Mouse (Mus musculus) limb, embryonic 12.5 days (tissue): ENCODE measurements at regions not wholly inside any gene's neighbourhood (a gene's known extent, or its start where the extent isn't known, plus 50 kb on each side); places are given as distances from the start of the nearest gene placed in this dataset.

ENCODE experiments used
- ATAC-seq: fragments of 200-750 bp; cut with Nextera tagmentation; 2 replicates; pipeline ENCODE4 v1.8.0; 2017; ENCODE audit warnings: low read depth, moderate TSS enrichment; ENCODE audit not compliant: insufficient number of reproducible peaks, insufficient read depth, low FRiP score, low TSS enrichment
- H3K27ac ChIP-seq: fragments of 300-500 bp; sonication (generic); 2 replicates; pipeline ENCODE4 v1.5.1; 2016; ENCODE audit warnings: mild to moderate bottlenecking, moderate library complexity
- H3K27me3 ChIP-seq: fragments of 300-500 bp; sonication (generic); 2 replicates; pipeline ENCODE4 v1.6.1; 2016; ENCODE audit warnings: mild to moderate bottlenecking, moderate library complexity
- H3K36me3 ChIP-seq: fragments of 300-500 bp; sonication (generic); 2 replicates; pipeline ENCODE4 v1.6.1; 2016; ENCODE audit warnings: mild to moderate bottlenecking, moderate library complexity
- H3K4me1 ChIP-seq: fragments of 300-500 bp; sonication (generic); replicated peaks from 2 replicates; pipeline ENCODE4 v1.6.1; 2016
- H3K4me2 ChIP-seq: fragments of 300-500 bp; sonication (generic); 2 replicates; pipeline ENCODE4 v1.6.1; 2016; ENCODE audit warnings: mild to moderate bottlenecking, moderate library complexity
- H3K4me3 ChIP-seq: fragments of 300-500 bp; sonication (generic); replicated peaks from 2 replicates; pipeline ENCODE4 v1.5.1; 2016; ENCODE audit warnings: mild to moderate bottlenecking
- H3K9ac ChIP-seq: fragments of 300-500 bp; sonication (generic); replicated peaks from 2 replicates; pipeline ENCODE4 v1.6.1; 2016; ENCODE audit warnings: mild to moderate bottlenecking, moderate library complexity
- H3K9me3 ChIP-seq: fragments of 300-500 bp; sonication (generic); 2 replicates; pipeline ENCODE4 v1.6.1; 2016; ENCODE audit warnings: mild to moderate bottlenecking, moderate library complexity
- WGBS: fragments of 180-500 bp; shearing (Covaris S2); methylation state at CpG from one replicate; pipeline ENCODE4 v1.1.7; 2016; 5-methylcytosine and 5-hydroxymethylcytosine counted together

DNA sequence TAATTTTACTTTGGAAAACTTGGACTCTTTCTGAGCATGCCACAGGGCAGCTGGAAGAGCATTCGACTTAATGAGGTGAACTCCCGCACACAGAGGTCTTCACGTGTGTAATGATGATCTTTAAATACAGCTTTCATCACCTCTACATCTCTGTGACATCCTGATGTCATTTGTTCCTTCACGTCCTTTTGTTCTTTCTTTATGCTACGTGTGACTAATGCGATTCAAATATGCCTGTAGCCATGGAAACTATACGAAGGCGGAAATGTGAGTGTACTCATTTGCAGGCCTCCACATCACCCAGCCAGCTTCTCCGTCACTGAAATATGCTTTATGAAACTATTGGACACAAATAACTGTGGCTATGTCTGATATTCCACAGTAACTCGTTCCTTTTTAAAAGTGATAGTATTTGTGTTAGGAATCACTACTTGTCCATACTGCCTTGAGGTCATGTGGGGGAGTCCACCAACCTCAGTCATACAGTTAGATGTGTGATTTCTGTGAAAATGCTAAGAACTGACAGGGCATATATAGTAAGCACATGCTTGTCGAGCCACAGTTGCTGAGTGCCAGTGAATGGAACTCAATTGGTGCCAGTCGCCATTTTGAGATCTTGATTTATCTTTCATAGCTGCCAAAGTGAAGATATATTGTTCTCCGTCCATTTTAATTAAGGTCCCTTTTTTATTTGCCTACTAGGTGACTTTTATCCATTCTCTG, 145.9 kb downstream of the Plk2 start:
- WGBS: 87% methylated on average over 13 of the region's 13 CpGs

DNA sequence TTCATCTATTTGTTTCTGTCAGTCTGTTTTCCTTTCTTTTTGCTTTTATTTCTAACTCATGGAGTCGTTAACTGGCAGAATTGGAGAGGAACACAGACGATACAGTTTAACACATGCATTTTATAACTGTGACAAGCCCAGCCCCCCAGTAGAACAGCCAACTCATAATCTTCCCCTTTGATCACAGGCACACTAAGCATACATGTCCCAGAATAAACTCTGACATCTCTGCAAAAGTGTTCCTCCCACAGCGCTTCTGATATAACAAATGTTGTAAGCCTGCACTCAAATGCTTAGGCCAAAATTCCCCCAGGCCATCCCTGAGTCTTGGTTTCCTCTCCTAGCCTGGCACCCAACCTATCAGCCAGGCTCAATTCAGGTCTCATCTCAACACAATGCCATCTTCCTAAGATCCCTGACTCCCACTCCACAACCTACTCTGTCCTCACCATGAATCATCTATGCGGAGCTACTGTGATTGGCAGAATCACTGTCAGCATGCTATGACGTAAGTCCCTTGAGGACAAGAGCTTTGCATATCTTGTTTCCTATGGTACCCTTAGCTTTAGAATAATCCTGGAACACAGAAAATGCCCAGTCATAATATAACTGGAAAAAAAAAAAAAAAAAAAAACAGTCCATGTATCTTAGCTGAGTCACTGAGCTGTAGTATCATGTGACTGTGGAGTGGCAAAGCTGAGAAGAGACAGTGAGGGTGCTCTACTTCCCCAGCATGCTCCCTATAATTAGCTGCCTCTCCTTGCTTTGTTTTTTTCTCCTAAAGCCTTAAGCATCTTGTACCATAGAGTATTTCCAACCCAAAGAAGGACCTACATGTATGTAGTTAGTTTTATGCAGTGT, 146.7 kb downstream of the Plk2 start:
- H3K9me3 ChIP-seq: no peaks in the 10 kb centered on the region
- no peaks in the 10 kb centered on the region for H3K27me3 ChIP-seq
- H3K9ac ChIP-seq: no peak overlapping the region
- no peak overlapping the region for H3K4me3 ChIP-seq
- WGBS: 73% methylated on average over 5 of the region's 5 CpGs
- no peak overlapping the region for H3K4me2 ChIP-seq
- ATAC-seq: no peak
- H3K4me1 ChIP-seq: no peaks in the 10 kb centered on the region; the same call in 1 of the 2 replicates
- H3K36me3 ChIP-seq: no peaks in the 10 kb centered on the region
- H3K27ac ChIP-seq: no peak overlapping the region

More for the DNA sequence above, 145.9 kb downstream of the Plk2 start:
- no peak overlapping the region for H3K4me2 ChIP-seq
- no peaks in the 10 kb centered on the region for H3K36me3 ChIP-seq
- no peak for ATAC-seq
- no peaks in the 10 kb centered on the region for H3K9me3 ChIP-seq
- no peak overlapping the region for H3K4me3 ChIP-seq
- H3K27ac ChIP-seq: no peak overlapping the region
- no peaks in the 10 kb centered on the region; the same call in 1 of the 2 replicates for H3K4me1 ChIP-seq
- no peaks in the 10 kb centered on the region for H3K27me3 ChIP-seq
- no peak overlapping the region for H3K9ac ChIP-seq

DNA sequence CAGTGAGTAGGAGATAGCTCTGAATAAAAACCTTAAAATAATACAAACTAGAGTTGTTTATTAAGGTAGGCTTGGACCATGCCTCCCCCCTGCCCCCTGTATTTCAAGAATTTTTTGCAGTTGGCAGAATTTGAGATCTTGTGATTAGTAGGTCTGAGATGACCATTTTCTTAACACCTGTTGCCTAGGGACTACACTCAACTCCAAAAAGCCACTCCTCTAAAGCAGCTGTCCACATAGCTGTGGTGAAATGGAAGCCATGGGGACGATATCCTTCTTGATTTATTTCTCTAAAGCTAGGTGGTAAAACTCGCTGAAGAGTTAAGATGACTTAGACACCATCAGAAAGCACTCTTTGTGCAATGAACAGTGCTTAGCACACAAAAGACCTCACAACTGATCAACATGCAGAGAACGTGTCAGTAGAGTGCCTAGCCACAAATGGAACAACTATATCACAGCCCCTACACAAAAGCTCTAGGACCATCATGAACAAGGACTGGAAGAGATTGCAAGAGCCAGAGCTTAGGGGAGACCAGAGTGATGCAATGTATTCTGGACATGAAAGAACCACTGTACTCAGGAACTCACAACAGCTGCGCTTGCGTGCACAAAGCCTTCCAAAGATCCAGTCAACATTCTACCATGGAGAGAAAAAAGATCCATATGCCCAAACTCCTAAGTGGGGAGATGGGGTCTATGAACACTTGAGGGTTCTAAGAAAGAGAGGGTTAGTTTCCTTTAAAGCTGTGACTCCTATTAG, 147.6 kb downstream of the Plk2 start:
- WGBS: 86% methylated on average over 5 of the region's 5 CpGs
- H3K4me1 ChIP-seq: no peaks in the 10 kb centered on the region; the same call in 1 of the 2 replicates
- no peak overlapping the region for H3K4me2 ChIP-seq
- H3K9me3 ChIP-seq: no peaks in the 10 kb centered on the region
- H3K4me3 ChIP-seq: no peak overlapping the region
- H3K27ac ChIP-seq: no peak overlapping the region
- no peaks in the 10 kb centered on the region for H3K36me3 ChIP-seq
- no peak for ATAC-seq
- H3K27me3 ChIP-seq: no peaks in the 10 kb centered on the region
- H3K9ac ChIP-seq: no peak overlapping the region

DNA sequence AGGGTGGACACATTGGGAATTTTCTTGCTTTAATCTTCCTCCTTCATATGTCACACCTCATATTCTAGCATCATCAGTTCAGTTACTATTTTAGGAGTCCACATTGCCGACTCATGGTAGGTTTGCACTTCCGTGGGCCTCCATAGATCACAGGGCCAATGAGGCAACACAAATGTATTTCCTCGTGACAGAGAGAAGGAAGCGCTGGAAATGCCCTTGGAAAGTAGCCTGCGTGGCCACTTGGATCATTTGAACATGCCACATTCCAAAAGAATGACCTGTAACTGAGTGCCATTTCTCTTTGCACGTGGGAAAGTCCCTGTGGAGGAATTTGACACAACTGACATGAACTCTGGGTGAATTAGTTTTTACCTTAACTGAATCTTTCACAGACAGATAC, 150.6 kb downstream of the Plk2 start:
- ATAC-seq: no peak
- H3K27me3 ChIP-seq: no peaks in the 10 kb centered on the region
- no peak overlapping the region for H3K4me3 ChIP-seq
- no peaks in the 10 kb centered on the region for H3K4me1 ChIP-seq
- no peaks in the 10 kb centered on the region for H3K36me3 ChIP-seq
- H3K9ac ChIP-seq: no peak overlapping the region
- H3K9me3 ChIP-seq: no peaks in the 10 kb centered on the region
- WGBS: 72% methylated on average over 6 of the region's 6 CpGs
- no peak overlapping the region for H3K4me2 ChIP-seq
- no peak overlapping the region for H3K27ac ChIP-seq

DNA sequence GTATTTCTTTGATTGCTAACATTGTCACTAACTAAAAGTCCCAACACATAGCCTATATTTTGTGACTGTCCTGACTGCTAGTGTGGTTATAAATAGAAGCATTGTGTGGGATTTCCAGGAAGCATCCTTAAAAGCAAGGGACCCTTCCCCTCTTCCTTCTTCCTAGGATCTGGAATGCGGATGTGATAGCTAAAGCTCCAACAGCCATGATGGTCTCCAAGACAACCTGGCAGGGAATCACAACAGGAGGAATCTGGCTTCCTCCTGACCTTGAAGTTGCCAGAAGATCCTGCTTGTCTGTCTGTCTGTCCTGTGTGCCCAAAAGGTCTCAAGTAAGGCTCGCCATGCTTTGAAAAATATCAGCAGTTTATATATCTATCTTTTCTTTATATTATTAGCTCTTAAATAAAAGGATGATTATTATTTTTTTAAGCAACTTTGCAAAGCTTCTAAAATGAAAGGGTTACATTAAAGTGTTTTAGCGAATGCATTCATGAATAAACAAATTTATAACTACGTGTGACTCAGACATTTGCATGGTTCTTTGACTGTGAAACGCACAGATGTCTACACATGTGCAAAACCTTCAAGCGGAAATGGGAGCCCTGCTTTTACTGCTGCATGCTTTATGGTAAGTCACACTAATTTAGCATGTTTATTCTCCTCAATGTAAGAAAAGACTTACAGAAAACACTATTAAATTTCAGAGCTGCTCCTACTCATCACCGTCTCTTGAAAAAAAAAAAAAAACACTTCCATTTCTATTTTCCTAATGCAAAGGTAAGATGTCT, 160.9 kb downstream of the Plk2 start:
- H3K4me3 ChIP-seq: no peak overlapping the region
- no peaks in the 10 kb centered on the region for H3K9me3 ChIP-seq
- no peaks in the 10 kb centered on the region for H3K36me3 ChIP-seq
- no peak for ATAC-seq
- no peaks in the 10 kb centered on the region for H3K27me3 ChIP-seq
- no peaks in the 10 kb centered on the region for H3K4me1 ChIP-seq
- H3K4me2 ChIP-seq: no peak overlapping the region
- H3K9ac ChIP-seq: no peak overlapping the region
- H3K27ac ChIP-seq: no peak overlapping the region
- 81% methylated on average over 7 of the region's 7 CpGs for WGBS

DNA sequence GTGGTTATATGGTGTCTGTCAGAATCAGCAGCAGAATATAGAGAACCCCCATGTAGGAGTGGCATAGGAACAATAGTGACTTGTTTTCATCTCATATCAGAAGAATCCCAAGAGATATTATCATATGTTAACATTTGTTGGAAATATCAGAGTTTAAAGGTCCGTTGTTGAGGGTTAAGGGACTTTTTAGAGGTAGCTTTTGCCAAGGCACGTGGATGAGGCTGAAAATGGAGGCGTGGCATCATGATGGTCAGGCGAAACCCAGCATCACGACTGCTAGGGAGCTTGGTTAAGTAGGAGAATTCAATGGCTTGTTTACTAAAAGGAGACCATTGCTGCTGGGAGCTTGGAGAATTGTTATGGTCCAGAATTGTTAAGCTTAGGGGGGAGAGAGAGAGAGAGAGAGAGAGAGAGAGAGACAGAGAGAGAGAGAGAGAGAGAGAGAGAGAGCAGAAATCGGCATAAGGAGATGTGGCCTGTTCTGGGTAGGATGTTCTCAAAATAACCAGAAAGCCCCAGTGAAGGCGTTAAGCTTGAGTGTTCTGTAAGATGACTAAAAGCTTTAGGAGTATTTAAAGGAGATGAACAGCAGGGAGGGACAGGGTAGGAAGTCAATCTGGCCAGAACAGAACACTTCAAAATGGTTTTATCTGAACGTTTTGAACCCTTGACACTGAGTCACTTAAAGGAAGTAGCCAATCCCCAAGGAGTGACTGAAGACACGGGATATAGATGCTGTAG, 161.7 kb downstream of the Plk2 start:
- Histone ChIP-seq H3K4me3 (no peak overlapping the region), H3K36me3 (no peaks in the 10 kb centered on the region), H3K27ac (no peak overlapping the region), H3K4me1 (no peaks in the 10 kb centered on the region), H3K9ac (no peak overlapping the region), H3K4me2 (no peak overlapping the region), H3K9me3 (no peaks in the 10 kb centered on the region), H3K27me3 (no peaks in the 10 kb centered on the region)
- 72% methylated on average over 9 of the region's 9 CpGs for WGBS
- ATAC-seq: no peak

DNA sequence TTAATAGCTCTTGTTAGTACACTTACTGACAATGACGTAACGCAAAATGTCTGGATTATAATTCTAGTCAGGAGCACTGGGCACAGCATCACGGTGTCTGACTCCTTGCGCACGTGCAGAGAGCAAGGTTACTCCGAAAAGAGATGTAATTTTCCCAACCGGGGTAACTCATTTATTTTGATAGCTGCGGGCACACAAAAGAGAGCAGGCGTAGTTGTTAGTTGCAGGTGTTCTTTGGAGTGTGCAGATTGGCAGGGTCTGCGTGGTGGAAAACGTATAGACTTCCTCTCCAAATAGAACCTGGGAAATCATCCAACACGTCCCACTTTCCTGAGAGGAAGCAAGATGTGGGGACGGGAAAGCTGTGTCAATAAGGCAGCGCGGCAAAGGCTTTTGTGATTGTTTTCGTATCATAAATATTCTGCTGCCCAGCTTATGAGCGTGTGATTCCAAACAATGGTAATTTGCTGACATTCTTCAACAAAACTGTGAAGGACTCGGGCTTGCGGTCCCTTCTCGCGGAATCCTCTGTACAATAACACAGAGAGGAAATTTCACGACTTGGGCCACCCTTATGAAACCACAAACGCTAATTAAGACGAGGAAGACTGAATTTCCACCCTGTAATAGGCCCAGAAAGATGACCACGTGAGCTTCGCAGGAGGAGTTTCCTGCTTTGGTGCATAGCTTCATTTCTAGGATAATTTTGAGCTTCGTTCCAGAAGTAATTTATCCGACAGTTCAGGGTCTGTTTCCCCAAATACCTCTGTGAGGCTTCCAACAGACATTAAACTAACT, 163.3 kb downstream of the Plk2 start:
- Histone ChIP-seq H3K4me3 (no peak overlapping the region), H3K27ac (peak overlapping the region; percentile 13; the same call in 1 of the 2 replicates), H3K4me2 (no peak overlapping the region), H3K27me3 (no peaks in the 10 kb centered on the region), H3K4me1 (no peaks in the 10 kb centered on the region), H3K36me3 (no peaks in the 10 kb centered on the region), H3K9ac (no peak overlapping the region), H3K9me3 (no peaks in the 10 kb centered on the region)
- ATAC-seq: no peak
- 73% methylated on average over 28 of the region's 28 CpGs for WGBS

DNA sequence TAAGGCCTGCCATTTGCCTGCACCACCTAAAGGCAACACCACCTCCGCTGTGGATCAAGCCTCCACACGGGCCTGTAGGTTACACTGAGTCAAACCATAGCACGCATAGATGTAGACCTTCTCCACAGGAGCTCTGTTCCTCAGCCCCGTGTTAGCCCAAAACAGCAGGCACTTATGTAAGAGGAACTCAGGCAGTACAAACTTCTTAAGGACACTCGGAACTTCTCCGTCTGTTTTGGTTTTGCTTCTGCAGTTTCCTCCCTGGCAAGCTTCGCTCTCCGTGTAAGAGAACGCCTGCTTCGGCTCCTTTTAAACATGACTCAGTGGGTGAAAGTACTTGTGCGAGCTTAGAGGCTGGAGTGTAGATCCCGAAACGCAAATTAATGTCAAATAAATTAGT, 165.7 kb downstream of the Plk2 start:
- WGBS: 89% methylated on average over 13 of the region's 13 CpGs
- no peak overlapping the region for H3K9ac ChIP-seq
- no peaks in the 10 kb centered on the region for H3K9me3 ChIP-seq
- H3K4me2 ChIP-seq: no peak overlapping the region
- H3K4me3 ChIP-seq: no peak overlapping the region
- ATAC-seq: no peak
- no peak overlapping the region for H3K27ac ChIP-seq
- no peaks in the 10 kb centered on the region for H3K4me1 ChIP-seq
- H3K36me3 ChIP-seq: no peaks in the 10 kb centered on the region
- no peaks in the 10 kb centered on the region for H3K27me3 ChIP-seq

DNA sequence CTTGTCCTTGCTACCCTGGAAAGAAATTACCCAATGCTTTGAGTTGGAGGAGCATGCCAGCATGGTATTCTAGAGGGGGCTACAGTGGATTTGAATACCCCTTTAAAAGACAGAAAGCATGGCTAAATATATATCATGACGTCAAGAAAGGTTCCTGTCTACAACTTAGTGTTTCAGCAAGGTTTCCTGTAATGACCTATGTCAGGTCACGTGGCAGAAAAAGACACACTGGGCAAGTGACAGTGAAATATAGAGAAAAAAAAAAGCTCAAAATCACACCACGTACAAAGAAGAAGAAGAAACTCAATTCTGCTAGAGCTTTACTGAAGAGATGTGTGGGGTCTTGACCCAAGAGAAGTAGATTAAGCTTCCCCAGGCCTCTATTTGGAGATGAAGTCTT, 167.7 kb downstream of the Plk2 start:
- no peaks in the 10 kb centered on the region for H3K4me1 ChIP-seq
- WGBS: 81% methylated on average over 3 of the region's 3 CpGs
- H3K9me3 ChIP-seq: no peaks in the 10 kb centered on the region
- no peak overlapping the region for H3K9ac ChIP-seq
- ATAC-seq: no peak
- no peak overlapping the region for H3K27ac ChIP-seq
- H3K4me2 ChIP-seq: no peak overlapping the region
- H3K36me3 ChIP-seq: no peaks in the 10 kb centered on the region
- no peak overlapping the region for H3K4me3 ChIP-seq
- H3K27me3 ChIP-seq: no peaks in the 10 kb centered on the region

DNA sequence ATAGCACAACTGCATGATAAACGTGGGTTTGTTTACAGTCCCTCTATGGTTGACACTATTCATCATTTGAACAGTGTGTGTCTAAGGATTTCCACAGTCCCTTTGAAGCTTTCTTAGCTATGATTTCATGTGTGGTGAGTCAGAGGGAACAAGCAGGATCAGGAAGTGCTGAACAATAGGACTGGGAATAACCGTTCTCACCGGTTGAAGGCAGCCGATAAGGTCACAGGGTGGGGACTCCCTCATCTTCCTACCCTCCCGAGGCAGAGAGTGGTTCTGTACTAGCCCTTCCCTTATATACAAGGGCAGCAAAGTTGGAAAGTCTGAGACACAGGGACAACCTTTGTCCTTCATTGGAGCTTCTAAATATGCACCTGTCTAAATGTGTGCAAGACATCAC, 168.1 kb downstream of the Plk2 start:
- Histone ChIP-seq H3K4me1 (no peaks in the 10 kb centered on the region), H3K9me3 (no peaks in the 10 kb centered on the region), H3K27ac (no peak overlapping the region), H3K27me3 (no peaks in the 10 kb centered on the region), H3K4me3 (no peak overlapping the region), H3K4me2 (no peak overlapping the region), H3K9ac (no peak overlapping the region), H3K36me3 (no peaks in the 10 kb centered on the region)
- ATAC-seq: no peak
- WGBS: 70% methylated on average over 5 of the region's 5 CpGs
